Mouse (Mus musculus) liver, embryonic 14.5 days (tissue): ENCODE data around the gene Fam186b. TPM values are rescaled to one million over a fixed set of nuclear protein-coding genes. Genes with fewer than 3 reads are reported as not detected.
A peak's percentile ranks its signal among the peaks of the same experiment; 100 is the strongest.

Experiments used
- ATAC-seq: fragments of 200-750 bp; cut with Nextera tagmentation; 2 replicates; pipeline ENCODE4 v1.8.0; 2017; ENCODE audit warnings: moderate number of reproducible peaks, mild to moderate bottlenecking, moderate library complexity; ENCODE audit not compliant: insufficient read depth
- DNase-seq, 3 experiments: peaks; one replicate each; pipeline ENCODE4 v3.0.0-alpha.2; 2012 to 2013; ENCODE audit warnings: low read depth in 3 of 3, low spot score in 3 of 3
- H3K27ac ChIP-seq: fragments of 300-500 bp; sonication (generic); 2 replicates; pipeline ENCODE4 v1.5.1; 2014; ENCODE audit warnings: moderate library complexity, mild to moderate bottlenecking, control low read depth, inconsistent platforms
- H3K27me3 ChIP-seq: fragments of 300-500 bp; sonication (generic); 2 replicates; pipeline ENCODE4 v1.6.1; 2014; ENCODE audit warnings: mild to moderate bottlenecking, low read length, moderate library complexity; ENCODE audit not compliant: control insufficient read depth, insufficient read depth
- H3K36me3 ChIP-seq: fragments of 300-500 bp; sonication (generic); replicated peaks from 2 replicates; pipeline ENCODE4 v1.6.1; 2014; ENCODE audit warnings: low read depth; ENCODE audit not compliant: control insufficient read depth, insufficient read depth
- H3K4me1 ChIP-seq, 2 experiments: fragments of 200-500 bp in 1 of 2; fragments of 300-500 bp in 1 of 2; sonication (generic) in 1 of 2; replicated peaks; 2 replicates each; pipeline ENCODE4 v1.6.1; 2012 to 2014; ENCODE audit warnings: antibody characterized with exemption in 1 of 2, inconsistent platforms in 1 of 2, low read length in 1 of 2; ENCODE audit not compliant: control insufficient read depth in 2 of 2, insufficient read depth in 2 of 2
- H3K4me2 ChIP-seq: fragments of 300-500 bp; sonication (generic); 2 replicates; pipeline ENCODE4 v1.6.1; 2014; ENCODE audit warnings: low read depth, mild to moderate bottlenecking, control low read depth, moderate library complexity
- H3K4me3 ChIP-seq, 2 experiments: fragments of 200-500 bp in 1 of 2; fragments of 300-500 bp in 1 of 2; sonication (generic) in 1 of 2; 2 replicates each; pipeline ENCODE4 v1.5.1; 2012 to 2014; ENCODE audit warnings: low read depth in 2 of 2, low read length in 2 of 2, mild to moderate bottlenecking in 2 of 2, control low read depth in 1 of 2, inconsistent platforms in 1 of 2, moderate library complexity in 1 of 2; ENCODE audit not compliant: insufficient read depth in 1 of 2
- H3K9ac ChIP-seq: fragments of 300-500 bp; sonication (generic); replicated peaks from 2 replicates; pipeline ENCODE4 v1.6.1; 2014; ENCODE audit warnings: mild to moderate bottlenecking, control low read depth, moderate library complexity
- H3K9me3 ChIP-seq: fragments of 300-500 bp; sonication (generic); 2 replicates; pipeline ENCODE4 v1.6.1; 2016; ENCODE audit warnings: low read length, mixed read lengths; ENCODE audit not compliant: control insufficient read depth
- CTCF ChIP-seq: IDR thresholded peaks from 2 replicates; pipeline ENCODE4 v1.5.1; 2016; ENCODE audit warnings: antibody characterized with exemption, low read depth, control low read depth
- EP300 ChIP-seq: IDR thresholded peaks from 2 replicates; pipeline ENCODE4 v1.6.1; 2016; ENCODE audit warnings: antibody characterized with exemption, low read depth
- WGBS: fragments of 180-500 bp; shearing (Covaris S2); extraction: QIAGEN DNeasy Blood & Tissue Kit; methylation state at CpG from one replicate; pipeline ENCODE4 v1.1.7; 2014; ENCODE audit not compliant: insufficient replicate concordance; 5-methylcytosine and 5-hydroxymethylcytosine counted together
- polyA plus RNA-seq, 2 experiments: library from polyadenylated mRNA; depleted of rRNA in 1 of 2; stranded (reverse) in 1 of 2; unstranded in 1 of 2; fragments of >200 nt; fragmentation: Nextera tagmentation in 1 of 2; extraction: Ambion mirVana in 1 of 2; gene quantifications; 2 replicates each; pipeline versions ENCODE4 v1.2.1 to v1.2.3; 2012 to 2014

Fam186b gene
- polyA plus RNA-seq, 2 experiments = 0.01 TPM; not detected in 1

- Histone ChIP-seq H3K4me2 (no peak overlapping the region), H3K9me3 (no peaks in the 10 kb centered on the region), H3K27ac (no peak overlapping the region), H3K9ac (no peak overlapping the region), H3K4me3 (no peak overlapping the region), H3K36me3 (no peaks in the 10 kb centered on the region), H3K4me1 (no peaks in the 10 kb centered on the region), H3K27me3 (no peaks in the 10 kb centered on the region)
- no peak for DNase-seq
- TF ChIP-seq EP300 = no peak
- TF ChIP-seq CTCF = no peak
- ATAC-seq = no peak
- 59% methylated on average over 6 of the region's 6 CpGs for WGBS
Observed at GRCm38 (mm10) chr15:99318071-99318470, 22.4 kb upstream of the Fam186b start.

GRCm38 (mm10) chr15:99317267-99317651 is 21.6 kb upstream of the Fam186b start:
- Histone ChIP-seq H3K9ac (no peak overlapping the region), H3K9me3 (no peaks in the 10 kb centered on the region), H3K4me2 (no peak overlapping the region), H3K4me3 (no peak overlapping the region), H3K27me3 (no peaks in the 10 kb centered on the region), H3K4me1 (no peaks in the 10 kb centered on the region), H3K36me3 (no peaks in the 10 kb centered on the region), H3K27ac (no peak overlapping the region)
- TF ChIP-seq CTCF (0 out of 2 replicates have a peak, but pooled peaks have one; percentile 2), EP300 (no peak)
- ATAC-seq = no peak
- DNase-seq = no peak
- 49% methylated on average over 2 of the region's 2 CpGs for WGBS

- WGBS = 60% methylated on average over 16 of the region's 16 CpGs
- H3K9ac ChIP-seq = no peak overlapping the region
- DNase-seq (no peak), ATAC-seq (no peak)
- no peak overlapping the region for H3K27ac ChIP-seq
- TF ChIP-seq CTCF (peak; percentile 77), EP300 (no peak)
- H3K36me3 ChIP-seq = no peaks in the 10 kb centered on the region
- H3K27me3 ChIP-seq = no peaks in the 10 kb centered on the region
- no peak overlapping the region for H3K4me3 ChIP-seq
- no peak overlapping the region for H3K4me2 ChIP-seq
- H3K4me1 ChIP-seq = no peaks in the 10 kb centered on the region
- no peaks in the 10 kb centered on the region for H3K9me3 ChIP-seq
Observed at GRCm38 (mm10) chr15:99316314-99317266, 20.9 kb upstream of the Fam186b start.

- no peaks in the 10 kb centered on the region for H3K9me3 ChIP-seq
- no peak overlapping the region for H3K9ac ChIP-seq
- H3K27ac ChIP-seq = no peak overlapping the region
- no peak for TF ChIP-seq CTCF
- no peak for TF ChIP-seq EP300
- H3K27me3 ChIP-seq = no peaks in the 10 kb centered on the region
- ATAC-seq (no peak), DNase-seq (no peak)
- H3K36me3 ChIP-seq = no peaks in the 10 kb centered on the region
- no peak overlapping the region for H3K4me3 ChIP-seq
- 86% methylated on average over 16 of the region's 16 CpGs for WGBS
- H3K4me2 ChIP-seq = no peak overlapping the region
- no peaks in the 10 kb centered on the region for H3K4me1 ChIP-seq
Observed at GRCm38 (mm10) chr15:99314891-99315290, 19.2 kb upstream of the Fam186b start.

GRCm38 (mm10) chr15:99310617-99311016 is 14.9 kb upstream of the Fam186b start:
- Histone ChIP-seq H3K4me3 (no peak overlapping the region), H3K4me1 (no peaks in the 10 kb centered on the region), H3K36me3 (no peaks in the 10 kb centered on the region), H3K9me3 (no peaks in the 10 kb centered on the region), H3K27ac (no peak overlapping the region), H3K27me3 (no peaks in the 10 kb centered on the region), H3K4me2 (no peak overlapping the region), H3K9ac (no peak overlapping the region)
- ATAC-seq (no peak), DNase-seq (no peak)
- WGBS = 74% methylated on average over 5 of the region's 5 CpGs
- TF ChIP-seq CTCF (no peak), EP300 (no peak)
